Mouse (Mus musculus): Measurements from ENCODE around the gene B4galt4. TPM values are rescaled to one million over a fixed set of nuclear protein-coding genes. Genes with fewer than 3 reads are reported as not detected.

B4galt4 gene
- total RNA-seq, 2 experiments from 2014 or later, result 21.5 to 23.0 TPM

GRCm38 (mm10) chr16:38724974-38725373 lies 17.1 kb upstream of the B4galt4 start:
- no peak for DNase-seq (ENCODE audit: low spot score in 2 of 2)

GRCm38 (mm10) chr16:38728576-38729132 lies 13.4 kb upstream of the B4galt4 start:
- no peak for DNase-seq (ENCODE audit: low spot score in 2 of 2)

- DNase-seq (ENCODE audit: low spot score in 2 of 2), result no peak
Observed at GRCm38 (mm10) chr16:38729139-38729538, 12.9 kb upstream of the B4galt4 start.

GRCm38 (mm10) chr16:38729610-38730288 lies 12.3 kb upstream of the B4galt4 start:
- DNase-seq (ENCODE audit: low spot score in 2 of 2), result no peak

- no peak for DNase-seq (ENCODE audit: low spot score in 2 of 2)
Observed at GRCm38 (mm10) chr16:38730921-38731320, 11.1 kb upstream of the B4galt4 start.

- DNase-seq (ENCODE audit: low spot score in 2 of 2), result no peak
Observed at GRCm38 (mm10) chr16:38741204-38741903, 710 bp upstream of the B4galt4 start.

GRCm38 (mm10) chr16:38742659-38743131 lies 631 bp downstream of the B4galt4 start:
- DNase-seq (ENCODE audit: low spot score in 2 of 2), result peak; percentile 31 to 46

- no peak for DNase-seq (ENCODE audit: low spot score in 2 of 2)
Observed at GRCm38 (mm10) chr16:38743941-38744673, 2.0 kb downstream of the B4galt4 start.

- DNase-seq (ENCODE audit: low spot score in 2 of 2), result no peak
Observed at GRCm38 (mm10) chr16:38750803-38751202, 8.7 kb downstream of the B4galt4 start.

GRCm38 (mm10) chr16:38753631-38754030 lies 11.6 kb downstream of the B4galt4 start:
- no peak for DNase-seq (ENCODE audit: low spot score in 2 of 2)

GRCm38 (mm10) chr16:38755452-38756176 lies 13.6 kb downstream of the B4galt4 start:
- no peak for DNase-seq (ENCODE audit: low spot score in 2 of 2)

GRCm38 (mm10) chr16:38756177-38756503 lies 14.1 kb downstream of the B4galt4 start:
- no peak for DNase-seq (ENCODE audit: low spot score in 2 of 2)

- no peak for DNase-seq (ENCODE audit: low spot score in 2 of 2)
Observed at GRCm38 (mm10) chr16:38756572-38756971, 14.5 kb downstream of the B4galt4 start.

- no peak for DNase-seq (ENCODE audit: low spot score in 2 of 2)
Observed at GRCm38 (mm10) chr16:38757626-38758025, 15.6 kb downstream of the B4galt4 start.

GRCm38 (mm10) chr16:38758104-38758861 lies 16.2 kb downstream of the B4galt4 start:
- no peak for DNase-seq (ENCODE audit: low spot score in 2 of 2)

GRCm38 (mm10) chr16:38760239-38760638 lies 18.2 kb downstream of the B4galt4 start:
- no peak for DNase-seq (ENCODE audit: low spot score in 2 of 2)

GRCm38 (mm10) chr16:38760834-38761375 lies 18.8 kb downstream of the B4galt4 start:
- DNase-seq (ENCODE audit: low spot score in 2 of 2), result no peak

GRCm38 (mm10) chr16:38761972-38762371 lies 19.9 kb downstream of the B4galt4 start:
- no peak for DNase-seq (ENCODE audit: low spot score in 2 of 2)

GRCm38 (mm10) chr16:38762401-38762800 lies 20.3 kb downstream of the B4galt4 start:
- DNase-seq (ENCODE audit: low spot score in 2 of 2), result no peak

- no peak for DNase-seq (ENCODE audit: low spot score in 2 of 2)
Observed at GRCm38 (mm10) chr16:38763508-38763907, 21.4 kb downstream of the B4galt4 start.
